Mouse (Mus musculus) mesoderm, embryonic 11.5 days (tissue): ENCODE data around the gene Fam136a.

Experiments
- DNase-seq: peaks from one replicate; pipeline ENCODE4 v3.0.0-alpha.2; 2012; ENCODE audit warnings: low read depth, low spot score

Gene Fam136a

DNA sequence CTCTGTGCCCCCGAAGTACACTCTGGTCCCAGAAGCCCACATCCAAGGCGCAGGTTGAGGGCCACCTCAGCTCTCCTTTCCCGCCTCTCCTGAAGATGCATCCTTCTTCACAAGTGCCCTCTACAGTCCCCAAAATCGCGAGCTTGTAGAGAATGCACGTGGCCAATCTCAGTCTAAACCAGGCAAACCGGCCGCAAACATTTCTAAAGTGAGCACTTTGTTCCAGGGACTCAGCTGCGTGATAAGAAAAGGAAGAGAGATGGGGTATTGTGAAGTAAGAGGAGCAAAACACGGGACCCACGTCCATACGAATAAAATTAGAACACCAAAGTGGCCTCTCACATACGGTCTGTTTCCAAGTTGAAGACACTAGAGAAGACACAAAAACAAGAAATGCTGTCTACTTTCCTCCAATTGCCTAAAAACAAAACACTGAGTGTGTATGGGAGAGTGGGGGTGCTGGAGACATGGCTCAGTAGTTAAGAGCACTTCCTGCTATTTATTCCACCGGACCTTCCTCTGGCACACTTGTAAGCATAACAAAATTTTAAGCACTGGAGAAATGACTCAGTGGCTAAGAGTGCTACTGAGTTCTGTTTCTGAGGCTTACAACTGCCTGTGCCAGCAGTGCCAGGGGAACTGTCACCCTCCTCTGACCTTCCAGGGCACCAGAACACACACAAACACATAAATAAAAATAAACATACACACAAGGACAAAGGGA, 32.0 kb downstream of the Fam136a start:
- no peak for DNase-seq

DNA sequence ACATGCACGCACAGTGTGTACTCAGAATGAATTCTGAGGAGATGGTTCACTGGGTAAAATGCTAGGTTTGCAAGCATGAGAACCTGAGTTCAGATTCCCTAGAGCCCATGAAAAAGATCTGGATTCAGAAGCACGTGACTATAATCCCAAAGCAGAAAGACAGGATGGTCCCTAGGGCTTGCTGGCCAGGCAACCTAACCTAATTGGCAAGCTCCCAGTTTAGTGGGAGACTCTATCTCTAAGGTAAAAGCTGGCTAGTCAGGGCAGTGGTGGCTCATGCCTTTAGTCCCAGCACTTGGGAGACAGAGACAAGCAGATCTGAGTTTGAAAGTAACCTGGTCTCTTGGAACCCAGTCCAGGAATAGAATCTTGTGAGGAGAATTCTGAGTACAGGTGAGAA, 33.5 kb downstream of the Fam136a start:
- DNase-seq: no peak

DNA sequence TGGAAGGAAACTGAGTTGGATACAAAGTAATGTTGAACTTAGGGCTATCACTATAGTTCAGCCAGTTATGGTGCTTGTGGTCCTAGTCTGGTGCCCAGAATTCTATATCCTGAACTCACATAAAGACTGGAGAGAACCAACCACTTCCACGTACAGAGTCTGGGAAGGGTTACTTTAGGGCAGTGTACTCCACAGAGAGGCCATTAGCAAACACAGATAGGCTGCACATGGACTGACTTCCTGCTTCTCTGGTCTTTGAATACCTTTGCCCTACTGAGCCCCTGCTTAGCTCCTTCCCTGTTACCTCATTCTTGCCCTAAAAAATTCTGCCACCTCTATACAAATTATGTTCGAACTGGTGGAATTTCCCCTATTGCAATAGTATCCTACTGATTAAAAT, 34.5 kb downstream of the Fam136a start:
- no peak for DNase-seq

DNA sequence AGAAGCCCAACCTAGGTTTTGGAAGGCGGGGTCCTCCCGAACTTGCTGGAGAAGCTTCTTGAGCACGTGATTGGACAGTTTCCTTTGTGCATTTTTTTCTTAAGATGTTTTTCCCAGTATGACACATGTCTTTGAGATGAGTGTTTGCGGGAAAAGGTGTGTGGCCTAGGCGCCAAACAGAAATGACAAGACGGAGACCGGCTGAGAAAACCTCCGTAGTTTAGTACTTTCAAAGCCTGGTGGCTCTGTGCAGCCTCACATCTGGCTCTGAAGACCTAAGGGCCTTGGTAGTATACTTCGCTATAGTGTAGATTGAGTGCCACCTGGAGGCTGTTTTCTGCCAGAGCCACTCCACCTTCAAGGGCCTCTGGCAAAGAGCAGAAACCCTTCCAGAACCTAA, 35.5 kb downstream of the Fam136a start:
- peak; percentile 74 for DNase-seq

DNA sequence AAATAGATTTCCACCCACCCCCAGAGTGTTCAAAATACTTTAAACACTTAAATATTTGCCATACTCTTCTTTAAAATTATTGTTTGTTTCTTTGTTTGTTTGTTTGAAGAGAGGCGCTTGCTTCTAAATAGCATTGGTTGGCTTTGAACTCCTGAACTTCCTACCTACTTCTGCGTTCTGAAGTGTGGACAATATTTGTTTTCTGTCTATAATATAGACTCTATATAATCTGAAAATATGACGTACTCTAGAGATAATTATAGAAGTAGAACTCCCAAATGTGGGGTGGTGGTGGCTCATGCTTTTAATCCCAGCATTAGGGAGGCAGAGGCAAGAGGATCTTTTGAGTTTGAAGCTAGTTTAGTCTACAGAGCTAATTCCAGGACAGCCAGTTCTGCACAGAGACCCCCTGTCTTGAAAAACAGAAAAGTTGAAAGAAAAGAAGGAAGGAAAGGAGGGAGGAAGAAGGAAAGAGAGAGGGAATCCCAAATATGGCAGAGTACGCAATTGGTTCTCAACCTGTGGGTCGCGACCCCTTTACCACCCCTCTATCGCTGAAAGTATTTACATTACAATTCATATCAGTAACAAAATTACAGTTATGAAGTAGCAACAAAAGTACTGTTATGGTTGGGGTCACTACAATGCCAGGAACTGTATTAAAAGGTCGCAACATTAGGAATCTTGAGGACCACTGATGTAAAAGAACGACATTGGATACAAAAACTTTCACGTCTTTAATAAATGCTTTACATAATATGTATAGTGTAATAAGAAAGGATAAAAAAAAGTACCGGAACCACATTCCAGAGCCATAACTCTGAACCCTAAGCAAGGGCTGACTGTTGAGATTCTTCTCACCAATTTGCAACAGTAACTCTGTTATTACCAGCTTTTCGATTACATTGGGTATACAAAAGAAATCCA, 37.5 kb downstream of the Fam136a start:
- no peak for DNase-seq

DNA sequence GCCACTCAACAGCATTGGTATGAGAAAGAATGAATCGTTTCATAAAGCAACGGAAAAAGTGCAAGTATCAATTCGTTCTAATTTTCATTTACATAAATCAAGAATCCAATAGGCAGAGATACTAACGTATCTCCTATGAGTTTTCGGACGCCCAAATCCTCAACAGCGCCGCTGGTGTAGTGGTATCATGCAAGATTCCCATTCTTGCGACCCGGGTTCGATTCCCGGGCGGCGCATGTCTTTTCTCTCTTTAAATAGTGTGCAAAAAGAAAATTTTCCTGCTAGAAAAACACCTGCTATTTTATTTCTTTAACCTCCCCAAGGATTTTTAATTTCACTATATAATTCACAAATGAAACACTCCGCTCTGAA, 38.3 kb downstream of the Fam136a start:
- peak; percentile 88 for DNase-seq

DNA sequence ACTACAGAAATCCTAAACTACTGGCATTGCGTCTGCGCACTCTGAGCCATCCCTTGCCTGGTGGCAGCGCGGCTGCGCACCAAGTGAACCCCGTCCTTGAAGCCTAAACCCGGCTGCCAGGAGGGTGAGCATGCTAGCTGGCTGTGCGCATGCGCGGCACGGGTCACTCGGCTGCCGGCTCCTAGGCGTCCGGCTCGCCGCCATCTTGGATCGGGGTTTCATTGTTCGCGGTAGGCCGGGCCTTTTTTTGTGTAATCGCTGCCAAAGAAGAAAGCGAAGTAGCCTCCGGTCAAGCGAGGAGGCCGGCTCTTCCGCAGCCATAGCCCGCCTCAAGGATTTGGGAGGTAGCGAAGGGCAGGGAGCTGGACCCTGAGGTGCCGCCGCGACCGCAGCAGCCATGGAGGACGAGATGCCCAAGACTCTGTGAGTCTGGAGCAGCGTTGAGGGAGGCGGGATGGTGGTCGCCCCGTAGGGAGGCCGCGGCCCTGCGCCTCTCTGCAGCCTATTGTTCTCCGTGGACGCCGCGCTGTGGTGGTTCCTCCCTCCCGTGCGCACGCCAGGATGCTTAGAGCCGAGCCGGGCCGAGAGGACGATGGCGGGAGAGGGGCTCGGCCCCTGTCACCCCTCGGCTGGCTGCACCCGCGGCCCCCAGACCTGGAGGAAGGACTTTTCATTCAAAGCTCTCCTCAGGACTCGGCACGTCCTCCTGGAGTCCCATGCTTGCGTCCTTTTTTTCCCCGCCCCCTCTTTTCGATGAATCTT, 38.8 kb downstream of the Fam136a start, which contains the start of gene Tia1:
Gene Tia1, plus strand, starts transcription at position 120 of the 762 bp plus-strand sequence.
- DNase-seq: peak; percentile 99

DNA sequence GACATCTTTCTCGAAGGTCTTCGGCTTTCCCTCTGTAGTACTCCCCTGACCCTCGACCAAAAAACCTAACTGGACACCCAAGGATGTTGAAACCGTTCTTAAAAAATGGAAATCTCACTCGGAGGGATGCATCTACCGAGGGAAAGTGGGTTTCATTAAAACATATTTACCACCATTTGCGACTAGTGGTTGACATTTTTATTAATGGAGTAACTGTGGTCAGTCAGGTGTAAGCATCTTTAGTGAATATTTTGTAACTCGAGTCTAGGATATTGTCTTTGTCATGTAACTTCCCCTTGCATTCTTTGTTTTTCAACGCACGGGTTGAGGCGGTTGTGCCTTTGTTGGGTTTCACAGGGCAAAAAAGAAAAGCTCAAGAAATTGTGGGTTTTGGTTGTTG, 39.5 kb downstream of the Fam136a start:
- peak; percentile 31 for DNase-seq

DNA sequence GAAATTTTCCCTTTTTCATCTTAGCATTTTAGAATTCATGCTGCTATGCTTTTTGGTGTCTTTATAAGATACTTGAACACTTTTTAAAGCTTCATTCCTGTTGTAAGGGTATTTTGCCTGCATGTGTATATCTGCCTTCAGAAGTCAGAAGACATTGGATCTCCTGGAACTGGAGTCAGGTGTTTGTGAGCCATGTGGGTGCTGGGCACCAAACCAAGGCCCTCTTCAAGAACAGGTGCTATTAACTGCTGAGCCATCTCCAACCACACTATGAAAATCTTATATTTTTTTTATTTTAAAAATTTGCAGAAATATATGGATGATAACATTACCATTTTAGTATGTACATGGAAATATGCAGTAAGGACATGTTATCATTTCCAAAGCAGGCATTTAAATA, 40.9 kb downstream of the Fam136a start:
- DNase-seq: no peak

DNA sequence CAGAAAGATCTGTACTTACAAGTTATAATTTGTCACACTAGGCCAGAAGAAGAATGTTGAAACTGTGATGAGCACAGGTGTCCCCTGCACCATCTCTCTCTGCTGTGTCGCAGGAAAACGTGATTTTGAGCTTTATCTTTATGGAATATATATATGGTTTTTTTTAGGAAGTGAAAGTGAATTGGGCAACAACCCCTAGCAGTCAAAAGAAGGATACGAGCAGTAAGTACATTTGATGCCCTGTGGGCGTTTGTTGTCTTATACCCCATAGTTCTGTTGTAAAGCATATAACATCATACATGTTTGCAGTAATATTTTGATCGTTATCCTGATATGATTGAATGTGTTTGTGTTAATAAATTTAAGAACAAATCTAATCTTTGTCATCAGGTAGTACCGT, 53.3 kb downstream of the Fam136a start:
- DNase-seq: no peak

DNA sequence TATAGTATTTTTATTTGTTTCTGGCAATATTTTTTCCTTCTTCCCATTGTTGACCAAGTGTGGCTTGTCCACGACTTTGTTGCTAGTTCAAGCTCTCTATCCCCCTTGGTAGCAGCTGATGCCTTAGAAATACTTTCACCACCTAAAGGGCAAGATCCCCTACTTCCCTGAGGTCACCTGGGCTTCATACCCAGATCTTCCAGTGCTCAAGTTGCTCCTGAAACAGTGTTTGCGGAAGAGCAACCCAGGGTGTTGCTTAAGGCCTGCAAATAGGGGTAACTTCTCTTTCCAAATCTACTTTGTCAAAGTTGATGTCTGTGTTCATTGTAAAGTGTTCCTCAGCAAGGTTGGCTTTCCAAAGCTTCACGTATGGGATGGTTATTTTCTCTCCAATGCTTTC, 53.8 kb downstream of the Fam136a start:
- no peak for DNase-seq
